Mouse (Mus musculus): ENCODE measurements around the gene Acer1.

GRCm38 (mm10) chr17:57012245-57012795 is 30.4 kb upstream of the Acer1 start:
- TF ChIP-seq CTCF (IDR thresholded peaks at IDR 0.05; ENCODE audit: control insufficient read depth, insufficient read depth, low read length): no peak
- no peak for TF ChIP-seq POLR2A (IDR thresholded peaks at IDR 0.05; ENCODE audit: borderline replicate concordance, control insufficient read depth, low read depth, low read length)
